Mouse (Mus musculus) thymus, postnatal 25 days (tissue): ENCODE data around the gene Heatr6.
A peak's percentile ranks its signal among the peaks of the same experiment; 100 is the strongest.

Experiments used
- DNase-seq: peaks from one replicate; pipeline ENCODE4 v3.0.0; 2022

Gene Heatr6

GRCm38 (mm10) chr11:83815191-83815590, 61.7 kb downstream of the Heatr6 start:
- no peak for DNase-seq

DNA sequence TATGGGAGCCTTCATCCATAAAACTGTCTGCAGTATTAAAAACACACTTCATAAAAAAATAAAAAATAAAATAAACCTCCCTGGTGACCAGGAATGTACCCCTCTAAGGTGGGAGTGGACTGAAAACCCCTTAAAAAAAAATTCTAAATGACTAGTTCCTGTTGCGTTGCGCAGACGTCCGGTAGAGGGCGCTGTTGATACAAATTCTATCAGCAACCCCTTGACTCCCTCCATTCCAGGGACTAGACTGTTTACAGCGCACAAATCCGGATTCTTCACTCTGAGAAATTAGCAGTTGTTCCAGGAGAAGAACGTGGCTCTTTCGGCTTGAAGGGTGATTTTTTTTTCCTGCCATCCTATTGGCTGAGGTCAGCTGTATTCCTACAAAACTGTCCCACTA, 62.1 kb downstream of the Heatr6 start:
- DNase-seq: peak; percentile 25

DNA sequence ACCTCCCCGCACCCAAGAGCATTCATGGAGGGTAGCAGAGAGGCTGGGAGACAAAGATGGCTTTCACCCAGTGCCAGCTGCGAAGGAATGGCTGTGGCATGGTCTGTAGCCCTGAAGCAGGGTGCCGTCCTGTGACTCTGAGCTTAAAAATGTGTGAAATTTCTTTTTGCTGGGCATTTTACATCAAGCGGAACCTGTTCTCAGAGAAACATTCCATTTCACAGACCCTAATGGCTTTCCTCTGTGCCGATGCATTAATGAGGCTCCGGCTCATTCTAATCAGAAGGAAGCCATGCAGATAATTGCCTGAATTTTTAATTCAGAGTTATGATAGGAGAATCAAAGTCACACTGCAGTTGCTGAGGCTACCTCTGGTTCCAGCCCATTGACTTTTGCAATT, 63.6 kb downstream of the Heatr6 start:
- DNase-seq: no peak

- DNase-seq: no peak
Measured at GRCm38 (mm10) chr11:83817994-83818393, 64.5 kb downstream of the Heatr6 start.

- no peak for DNase-seq
Measured at GRCm38 (mm10) chr11:83818591-83819127, 65.2 kb downstream of the Heatr6 start.

GRCm38 (mm10) chr11:83819806-83820483, 66.4 kb downstream of the Heatr6 start:
- DNase-seq: no peak

GRCm38 (mm10) chr11:83826142-83826541, 72.6 kb downstream of the Heatr6 start:
- no peak for DNase-seq

GRCm38 (mm10) chr11:83828553-83829142, 75.2 kb downstream of the Heatr6 start:
- DNase-seq: no peak

DNA sequence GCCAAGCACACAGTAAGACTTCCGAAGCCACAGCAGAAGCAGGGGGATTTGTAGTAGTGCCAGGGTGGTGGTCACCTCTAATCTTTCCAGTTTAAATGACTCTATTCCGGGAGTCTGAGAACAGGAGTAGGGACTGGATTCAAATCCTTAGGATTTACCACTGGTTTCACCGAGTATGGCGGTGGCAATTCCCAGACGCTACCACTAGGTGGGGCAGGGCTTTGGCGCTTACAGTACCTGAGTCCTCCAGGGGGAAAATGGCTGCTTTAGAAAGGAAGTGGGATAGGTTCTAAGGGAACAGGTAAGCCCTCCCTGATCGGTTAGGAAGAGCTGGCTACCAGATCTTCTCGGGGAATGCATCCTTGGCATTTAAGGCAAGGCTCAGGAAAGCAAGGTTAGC, 78.9 kb downstream of the Heatr6 start:
- DNase-seq: peak; percentile 40
